Mouse (Mus musculus): Measurements from ENCODE around the gene Cacna1a.

The Cacna1a gene

DNA sequence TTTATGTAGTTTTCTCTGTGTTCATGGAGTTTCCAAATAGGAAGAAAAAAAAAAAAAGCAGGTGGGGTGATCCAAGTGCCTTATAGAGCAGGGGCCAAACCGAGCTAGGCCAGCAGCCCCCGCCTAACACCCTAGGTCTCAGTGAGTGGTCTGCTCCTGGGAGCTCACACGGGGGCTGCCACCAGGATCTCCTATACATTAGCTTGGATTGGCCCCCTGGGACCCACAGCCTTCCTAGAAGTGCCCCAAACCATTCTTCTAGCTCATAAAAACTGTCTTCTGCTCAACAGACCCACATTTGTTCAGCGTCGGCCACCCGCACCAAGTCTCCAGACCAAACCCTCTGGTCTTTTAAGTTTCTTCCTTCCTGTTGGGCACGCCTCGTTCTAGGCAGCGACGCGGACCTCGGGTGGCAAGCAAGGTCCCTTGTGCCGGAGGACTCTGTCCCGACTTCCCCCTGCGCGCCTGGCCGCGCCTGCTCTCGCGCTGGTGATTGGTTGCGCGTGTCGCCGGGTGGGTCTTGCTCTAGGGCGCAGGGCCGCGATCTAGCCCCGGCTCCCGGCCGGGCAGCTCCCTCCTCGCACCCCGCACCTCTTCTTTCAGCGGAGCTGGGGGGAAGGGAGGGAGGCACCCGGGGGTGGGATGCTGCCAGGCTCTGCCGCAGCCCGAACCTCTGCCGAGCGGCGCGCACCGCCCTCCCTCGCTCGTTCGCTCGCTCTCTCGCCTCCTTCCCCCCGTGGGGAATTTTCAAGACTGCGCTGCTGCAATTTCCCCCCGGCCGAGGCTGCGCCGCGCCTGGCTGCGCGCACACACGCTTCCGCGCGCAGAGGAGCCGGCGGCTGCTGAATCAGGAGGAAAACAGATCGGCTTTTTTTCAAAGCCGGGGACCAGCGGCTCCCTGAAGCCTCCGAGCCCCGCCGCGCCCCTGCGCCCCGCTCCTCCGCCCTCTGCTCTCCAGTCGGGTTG lies 25.9 kb downstream of the Cacna1a start:
- peak; percentile 53 for DNase-seq

DNA sequence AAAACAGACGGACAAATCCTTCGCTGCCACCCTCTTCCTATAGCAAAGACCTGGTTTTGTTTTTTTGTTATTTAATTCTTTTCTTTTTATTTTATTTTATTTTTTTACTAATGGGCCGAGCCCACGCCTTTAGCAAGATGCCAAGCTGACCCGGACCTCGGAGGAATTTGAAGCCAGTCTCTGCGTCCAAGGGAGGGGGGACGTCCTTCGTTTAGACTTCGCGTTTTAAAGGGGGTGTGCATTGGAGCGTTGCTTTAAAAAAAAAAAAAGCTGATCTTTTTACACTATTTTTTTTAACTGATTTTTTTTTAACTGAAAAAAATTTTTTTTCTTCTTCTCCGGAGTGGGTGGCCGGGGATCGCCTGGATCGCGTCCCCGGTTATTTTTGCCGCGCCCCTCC lies 26.7 kb downstream of the Cacna1a start:
- DNase-seq, result no peak

DNA sequence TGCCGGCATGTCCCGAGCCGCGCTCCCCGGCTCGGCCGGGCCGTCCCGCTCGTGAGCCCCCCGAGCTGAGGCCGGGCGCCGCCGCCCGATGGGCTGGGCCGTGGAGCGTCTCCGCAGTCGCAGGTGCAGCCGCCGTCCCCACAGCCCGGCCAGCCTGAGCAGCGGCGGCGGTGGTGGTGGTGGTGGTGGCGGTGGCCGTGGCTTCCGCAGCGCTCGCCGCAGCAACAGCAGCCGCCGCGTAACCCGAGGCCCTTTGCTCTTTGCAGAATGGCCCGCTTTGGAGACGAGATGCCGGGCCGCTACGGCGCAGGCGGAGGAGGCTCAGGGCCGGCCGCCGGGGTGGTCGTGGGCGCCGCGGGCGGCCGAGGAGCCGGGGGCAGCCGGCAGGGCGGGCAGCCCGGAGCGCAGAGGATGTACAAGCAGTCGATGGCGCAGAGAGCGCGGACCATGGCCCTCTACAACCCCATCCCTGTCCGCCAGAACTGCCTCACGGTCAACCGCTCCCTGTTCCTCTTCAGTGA lies 27.2 kb downstream of the Cacna1a start:
- DNase-seq, result peak; percentile 41

DNA sequence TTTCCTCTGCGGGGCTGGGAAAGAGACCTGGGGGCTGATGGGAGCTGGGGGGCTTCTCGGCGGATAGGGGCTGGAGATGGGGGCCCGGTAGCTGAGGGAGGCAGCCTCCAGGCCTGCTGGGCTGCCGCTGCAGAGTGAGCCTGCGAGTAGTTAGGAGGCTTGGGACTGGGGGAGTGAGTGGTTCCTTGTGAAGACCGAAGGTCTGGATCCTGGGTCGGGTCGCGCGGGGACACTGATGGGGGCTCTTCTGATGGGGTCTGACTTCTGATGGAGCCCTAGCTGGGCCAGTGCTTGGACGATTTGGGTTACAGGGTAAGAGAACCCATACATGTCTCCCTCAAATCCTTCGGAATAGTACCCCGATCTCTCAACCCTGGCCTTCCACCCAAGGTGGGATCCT lies 27.8 kb downstream of the Cacna1a start:
- DNase-seq, result no peak

DNA sequence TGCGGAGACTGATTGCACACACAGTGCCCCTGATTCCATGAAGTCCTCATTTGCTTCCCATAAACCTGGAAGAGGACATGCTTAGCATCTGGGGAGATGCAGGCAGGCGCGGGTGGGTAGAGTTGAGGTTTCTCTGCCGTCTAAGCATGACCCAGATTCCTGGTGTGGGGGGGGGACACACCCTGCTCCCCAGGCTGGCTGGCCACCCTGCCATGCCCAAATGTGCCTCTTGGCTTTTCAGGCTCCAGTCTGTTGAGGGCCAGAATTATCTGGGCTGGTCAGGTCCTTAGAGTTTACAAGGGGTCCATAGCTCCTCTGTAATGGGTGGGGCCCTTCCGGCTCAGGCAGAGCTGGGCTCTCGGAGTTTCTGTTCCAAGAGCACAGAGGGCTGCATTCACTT lies 28.7 kb downstream of the Cacna1a start:
- DNase-seq, result no peak

DNA sequence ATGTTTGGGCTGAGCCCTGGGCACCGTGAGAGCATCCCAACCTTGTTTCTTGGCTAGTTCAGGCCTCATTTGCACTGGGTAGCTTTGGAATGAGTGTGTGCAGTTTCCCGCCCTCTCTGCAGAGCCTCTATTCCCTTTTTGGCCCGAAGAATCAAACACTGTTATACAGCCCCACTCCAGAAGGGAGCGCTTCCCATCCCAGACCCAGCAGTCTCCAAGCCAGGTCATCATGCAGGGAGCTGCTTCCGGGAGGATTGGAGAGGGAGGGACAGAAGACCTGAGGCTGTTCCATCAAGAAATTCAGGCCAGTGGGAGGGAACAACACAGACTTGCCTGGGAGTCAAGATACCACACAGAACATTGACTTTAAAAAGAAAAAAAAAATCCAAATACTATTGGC lies 29.6 kb downstream of the Cacna1a start:
- no peak for DNase-seq

DNA sequence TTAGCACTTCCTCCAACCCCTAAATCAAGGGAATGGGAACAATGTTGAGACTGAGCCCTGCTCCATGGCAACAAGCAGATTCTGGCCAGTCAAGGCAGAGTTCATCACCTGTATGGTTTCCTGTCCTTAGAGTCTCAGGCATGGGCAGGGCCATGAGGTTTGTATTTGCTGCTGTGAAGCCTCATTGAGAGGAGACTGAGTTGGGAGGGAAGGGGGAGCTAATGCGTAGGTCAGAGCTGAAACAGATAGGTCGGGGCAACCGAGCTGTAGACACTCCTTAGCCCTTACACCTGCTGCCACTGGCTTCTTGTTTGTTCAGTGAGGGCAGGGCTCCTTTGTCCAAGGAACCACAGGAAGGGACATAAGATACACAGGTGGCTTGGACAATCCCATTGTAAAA lies 36.2 kb downstream of the Cacna1a start:
- no peak for DNase-seq

DNA sequence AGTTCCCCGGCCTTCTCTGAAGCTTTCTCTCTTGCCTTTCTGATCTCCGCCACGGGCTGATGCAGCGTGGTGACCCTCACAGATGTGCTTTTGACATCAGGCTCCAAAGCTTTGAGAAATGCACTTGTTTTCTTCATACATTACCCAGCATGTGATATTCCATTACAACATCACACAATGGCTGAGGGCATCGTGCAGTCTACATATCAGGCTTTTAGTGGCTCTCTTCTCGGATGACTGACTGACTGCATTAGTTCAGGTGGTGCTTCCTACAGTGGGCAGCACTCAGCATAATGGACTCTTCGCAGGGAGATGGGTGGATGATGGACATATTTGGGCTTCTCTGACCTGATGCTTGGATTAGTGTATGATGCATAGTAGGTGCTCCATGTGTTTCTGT lies 37.8 kb downstream of the Cacna1a start:
- no peak for DNase-seq

DNA sequence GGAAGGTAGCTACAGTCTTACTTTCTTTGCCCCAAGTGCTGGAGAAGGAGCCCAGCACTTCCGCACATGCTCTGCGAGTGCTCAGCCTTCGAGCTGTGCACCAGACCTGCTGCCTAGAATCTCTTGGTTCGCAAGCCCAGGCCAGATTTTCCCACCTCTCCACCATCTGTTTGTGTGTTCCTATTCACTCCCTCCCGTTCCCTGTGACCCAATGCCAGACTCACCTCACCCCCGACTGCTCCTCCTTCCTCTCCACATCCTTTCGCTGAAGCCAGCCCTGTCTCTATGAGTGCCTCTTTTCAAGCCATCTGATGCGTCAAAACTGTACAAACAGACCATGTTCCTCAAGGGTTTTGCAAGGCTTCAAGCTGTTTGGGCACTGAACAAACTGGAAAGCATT lies 38.3 kb downstream of the Cacna1a start:
- DNase-seq, result no peak

DNA sequence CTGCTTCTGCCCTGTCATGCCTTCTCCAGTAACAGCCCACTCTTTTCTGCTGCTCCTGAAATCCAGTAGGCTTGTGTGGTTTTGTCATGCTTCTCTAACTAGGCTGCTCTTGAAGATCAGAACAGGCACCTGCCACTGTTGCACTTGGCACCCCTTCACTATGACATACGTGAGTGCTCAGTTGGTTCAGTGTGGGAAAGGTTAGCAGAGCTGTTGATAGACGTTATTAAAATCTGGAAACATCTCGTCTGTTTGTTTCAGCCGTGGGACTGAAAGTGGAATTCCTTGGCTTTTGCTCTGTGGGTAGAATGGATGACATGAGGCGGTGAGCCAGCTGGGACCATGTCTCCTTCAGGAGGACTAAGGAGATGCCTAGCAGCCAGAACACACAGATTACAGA lies 39.8 kb downstream of the Cacna1a start:
- DNase-seq, result no peak

DNA sequence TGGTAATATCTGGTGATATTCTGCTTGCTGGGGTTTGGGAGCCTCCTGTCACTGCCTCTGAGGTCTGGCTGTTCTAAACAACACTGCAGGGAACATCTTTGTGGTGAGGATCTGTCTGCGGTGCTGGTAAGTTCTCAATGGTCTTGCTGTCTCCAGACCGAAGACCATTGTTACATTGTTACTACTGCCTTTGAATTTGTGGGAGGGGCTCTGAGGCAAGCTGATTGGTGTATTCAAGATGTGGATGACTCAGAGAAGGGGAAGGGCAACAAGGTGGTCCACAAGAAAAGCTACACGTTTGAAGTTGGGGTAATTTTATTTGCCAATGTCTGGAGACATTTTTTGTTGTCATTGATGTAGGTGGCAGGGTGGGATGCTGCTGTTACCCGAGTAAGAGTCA lies 40.8 kb downstream of the Cacna1a start:
- DNase-seq, result no peak

DNA sequence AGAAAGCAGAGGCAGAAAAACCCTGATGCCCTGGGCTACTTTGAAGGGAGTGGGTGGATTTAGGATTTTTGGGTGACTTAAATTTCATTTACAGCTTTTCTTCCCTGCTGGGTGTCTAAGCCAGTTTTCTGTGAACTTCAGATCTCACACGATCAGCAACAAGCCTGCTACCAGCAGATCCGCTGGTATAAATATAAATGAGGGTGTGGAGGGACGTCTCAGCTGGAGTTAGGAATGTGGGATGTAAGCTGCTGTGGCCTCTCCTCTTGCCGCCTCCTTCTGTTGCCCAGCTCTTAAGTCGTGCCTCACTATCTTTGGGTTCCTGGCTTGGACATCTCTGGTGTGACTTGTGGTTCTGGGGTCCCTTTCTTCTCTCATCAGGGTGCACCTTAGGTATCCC lies 41.3 kb downstream of the Cacna1a start:
- DNase-seq, result no peak

DNA sequence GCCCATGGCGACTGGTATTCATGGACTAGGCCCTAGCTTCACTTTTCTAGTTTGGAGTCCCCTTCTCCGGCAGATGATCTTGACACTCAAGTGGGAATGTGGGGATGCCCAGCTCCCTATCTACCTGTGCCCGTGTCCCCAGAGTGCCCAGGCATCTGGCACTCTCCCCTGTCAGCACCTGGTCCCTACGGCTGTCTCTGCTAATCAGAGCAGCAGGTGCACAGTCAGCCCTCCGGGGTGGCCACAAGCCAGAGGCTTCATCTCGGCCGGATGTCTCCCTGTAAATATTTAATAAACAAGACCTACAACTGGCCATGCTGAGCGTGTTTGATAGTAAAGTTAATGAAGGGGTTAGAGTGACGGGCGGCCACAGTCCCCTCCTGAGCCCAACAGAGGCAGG lies 47.1 kb downstream of the Cacna1a start:
- no peak for DNase-seq

DNA sequence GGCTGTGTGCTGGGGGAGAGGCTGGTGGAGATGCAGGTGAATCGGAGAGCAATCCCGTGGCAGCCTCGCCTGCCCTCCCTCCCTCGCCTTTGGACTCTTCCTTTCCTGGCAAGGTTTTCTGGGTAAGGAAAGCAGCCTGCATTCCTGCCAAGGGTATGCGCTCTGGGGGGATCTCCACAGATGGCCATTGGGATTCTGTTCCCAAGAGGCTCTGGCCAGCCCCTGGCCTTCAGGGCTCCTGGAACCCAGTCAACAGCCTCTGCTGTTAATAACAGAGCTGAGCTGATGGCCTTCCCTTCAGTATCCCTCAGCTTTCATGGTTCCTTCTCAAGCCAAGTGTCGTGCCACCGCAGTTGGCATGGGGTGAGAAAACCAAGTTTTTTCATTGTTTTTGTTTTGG lies 51.6 kb downstream of the Cacna1a start:
- no peak for DNase-seq

DNA sequence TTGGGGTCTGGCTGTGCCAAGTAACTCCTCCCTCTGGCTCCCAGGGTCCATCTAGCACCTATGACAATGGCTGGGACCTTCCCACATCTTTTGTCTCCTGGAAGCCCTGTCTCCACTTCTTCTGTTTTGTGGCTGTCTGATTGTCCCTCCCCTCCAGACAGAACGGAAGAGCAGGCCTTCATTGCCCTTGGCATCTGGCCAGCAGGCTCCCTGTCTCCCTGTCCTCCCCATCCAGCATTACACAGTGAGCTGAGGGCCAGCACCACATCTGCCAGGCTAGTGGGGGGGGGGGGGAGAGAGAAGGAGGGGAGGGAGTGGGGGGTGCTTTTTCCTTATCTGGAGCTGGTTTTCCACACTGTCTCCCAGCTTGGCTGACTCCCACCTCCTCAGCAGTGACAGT lies 53.8 kb downstream of the Cacna1a start:
- DNase-seq, result peak; percentile 24

DNA sequence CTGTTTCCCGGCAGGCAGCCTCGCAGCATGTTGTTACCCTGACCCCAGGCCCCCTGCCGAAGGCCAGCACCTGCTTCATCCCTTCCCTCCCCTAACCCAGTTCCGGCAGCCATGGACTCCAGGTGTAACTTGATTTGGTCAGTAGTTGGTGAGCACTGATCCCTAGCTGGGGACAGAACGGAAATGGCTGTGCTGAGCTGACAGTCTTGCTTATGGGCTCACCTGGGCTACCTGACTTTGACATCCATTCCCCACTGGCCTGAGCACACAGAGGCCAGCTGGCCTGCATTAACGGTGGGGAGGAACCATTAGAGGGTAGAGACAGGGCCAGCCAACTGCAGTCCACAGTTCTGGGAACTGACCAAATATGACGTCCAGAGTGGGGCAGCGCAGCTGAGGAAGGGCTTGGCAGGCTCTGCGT lies 58.3 kb downstream of the Cacna1a start:
- DNase-seq, result no peak

DNA sequence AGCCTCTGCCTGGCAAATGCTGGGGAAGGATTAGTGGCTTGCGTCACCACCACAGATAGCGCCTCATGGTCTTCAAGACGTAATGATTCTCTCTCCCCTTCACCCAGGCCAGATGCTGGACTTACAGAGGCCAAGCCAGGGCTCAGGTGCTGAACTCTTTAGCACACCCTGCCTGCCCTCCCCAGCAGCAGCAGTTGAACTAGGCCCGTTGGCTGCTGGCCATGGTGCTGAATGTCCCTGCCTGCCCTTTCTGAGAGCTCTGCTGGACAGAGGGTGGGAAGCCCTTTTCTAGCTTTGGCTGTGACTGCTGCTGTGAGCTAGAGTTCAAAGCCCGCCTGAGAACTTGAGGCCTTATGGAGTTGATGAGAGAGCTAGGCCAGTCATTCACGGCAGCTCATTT lies 66.3 kb downstream of the Cacna1a start:
- DNase-seq, result peak; percentile 77

DNA sequence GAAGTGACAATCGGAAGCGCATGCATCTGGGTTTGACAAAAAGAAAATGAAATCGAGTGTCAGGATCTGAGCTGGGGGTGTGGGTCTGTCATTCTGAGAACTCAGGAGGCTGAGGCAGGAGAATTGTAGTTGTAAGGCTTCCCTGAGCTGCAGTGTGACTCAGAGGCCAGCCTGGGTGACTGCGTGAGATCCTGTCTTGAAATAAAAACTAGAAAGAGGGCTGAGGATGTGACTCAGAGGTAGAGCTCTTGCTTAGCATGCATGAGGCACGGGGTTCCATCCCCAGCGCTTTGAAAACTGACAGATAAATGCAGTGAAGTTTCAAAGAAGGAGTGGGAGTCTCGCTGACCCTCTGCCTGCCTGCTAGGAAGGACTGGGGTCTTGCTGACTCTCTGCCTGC lies 70.6 kb downstream of the Cacna1a start:
- DNase-seq, result no peak

DNA sequence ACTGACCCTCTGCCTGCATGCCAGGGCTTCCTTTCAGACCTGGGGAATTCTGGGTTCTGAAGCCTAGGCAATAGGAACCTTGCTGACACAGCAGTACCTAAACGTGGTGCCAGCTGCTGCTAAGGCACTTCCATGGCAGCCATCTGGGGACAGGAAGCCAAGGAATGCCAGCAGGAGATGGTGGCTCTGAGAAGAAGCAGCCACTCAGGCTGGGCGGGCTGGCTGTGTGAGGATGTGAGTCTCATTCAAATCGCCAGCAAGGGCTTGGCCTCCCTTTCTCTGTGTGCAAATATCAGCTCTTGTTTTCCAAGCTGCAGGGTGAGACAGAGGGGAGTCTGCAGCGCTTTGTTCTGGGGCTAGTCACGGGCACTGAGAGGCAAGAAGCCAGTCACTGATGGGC lies 71.0 kb downstream of the Cacna1a start:
- DNase-seq, result no peak

DNA sequence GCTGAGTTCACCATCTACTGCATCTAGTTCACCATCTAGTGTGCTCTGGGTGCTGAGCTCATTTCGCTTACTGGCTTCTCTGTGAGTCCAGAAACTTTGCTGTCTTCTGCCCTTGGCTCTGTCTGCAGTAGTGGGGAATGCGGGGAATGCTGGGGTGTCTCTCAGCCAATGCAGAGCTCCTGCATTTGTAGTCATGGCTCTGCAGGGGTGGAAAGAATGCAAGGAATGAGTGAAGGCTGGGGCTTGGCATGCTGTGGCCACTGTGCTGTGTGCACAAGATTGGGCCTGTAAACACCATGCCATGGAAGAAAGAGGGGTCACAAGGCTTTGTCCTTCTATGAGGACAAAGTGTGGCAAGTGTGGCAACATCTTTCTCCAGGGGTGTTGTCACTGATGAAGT lies 72.5 kb downstream of the Cacna1a start:
- DNase-seq, result no peak

DNA sequence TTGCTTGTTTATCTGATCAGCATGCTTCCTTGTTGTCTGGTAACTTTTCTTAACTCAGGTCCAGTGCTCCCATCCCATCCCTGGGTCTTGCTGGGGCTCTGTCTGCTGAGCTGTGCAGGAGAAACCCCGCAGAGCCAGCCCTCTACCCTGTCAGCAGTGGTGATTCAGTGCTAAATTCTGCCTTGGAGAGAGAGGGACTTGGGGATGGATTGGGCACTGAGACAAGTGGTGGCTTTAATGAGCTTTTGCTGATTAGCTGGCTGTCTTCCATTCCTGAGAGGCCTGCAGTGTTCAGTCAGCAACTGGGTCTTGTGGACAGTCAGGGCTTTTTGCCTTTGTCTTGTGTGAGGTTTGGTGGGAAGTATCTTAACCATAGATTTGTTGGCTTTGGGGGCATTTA lies 78.7 kb downstream of the Cacna1a start:
- DNase-seq, result no peak

DNA sequence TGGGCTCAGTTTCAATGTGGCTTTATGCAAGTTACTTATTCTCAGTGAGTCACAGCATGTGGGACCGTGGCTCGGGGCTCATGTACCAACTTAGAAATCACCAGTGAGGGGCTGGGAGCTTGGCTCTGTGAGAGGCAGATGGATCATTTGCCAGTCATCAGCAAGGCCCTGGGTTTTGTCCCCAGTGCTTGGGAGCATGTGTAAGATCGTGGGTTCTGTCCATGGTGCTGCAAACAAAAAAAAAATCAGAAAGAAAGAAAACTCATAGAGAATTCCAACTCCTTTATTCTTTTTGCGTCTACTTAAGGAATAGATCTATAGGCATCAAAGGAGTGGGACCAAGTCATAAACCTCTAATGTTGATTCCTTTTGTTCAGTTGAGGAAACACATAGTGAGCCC lies 80.8 kb downstream of the Cacna1a start:
- DNase-seq, result no peak

DNA sequence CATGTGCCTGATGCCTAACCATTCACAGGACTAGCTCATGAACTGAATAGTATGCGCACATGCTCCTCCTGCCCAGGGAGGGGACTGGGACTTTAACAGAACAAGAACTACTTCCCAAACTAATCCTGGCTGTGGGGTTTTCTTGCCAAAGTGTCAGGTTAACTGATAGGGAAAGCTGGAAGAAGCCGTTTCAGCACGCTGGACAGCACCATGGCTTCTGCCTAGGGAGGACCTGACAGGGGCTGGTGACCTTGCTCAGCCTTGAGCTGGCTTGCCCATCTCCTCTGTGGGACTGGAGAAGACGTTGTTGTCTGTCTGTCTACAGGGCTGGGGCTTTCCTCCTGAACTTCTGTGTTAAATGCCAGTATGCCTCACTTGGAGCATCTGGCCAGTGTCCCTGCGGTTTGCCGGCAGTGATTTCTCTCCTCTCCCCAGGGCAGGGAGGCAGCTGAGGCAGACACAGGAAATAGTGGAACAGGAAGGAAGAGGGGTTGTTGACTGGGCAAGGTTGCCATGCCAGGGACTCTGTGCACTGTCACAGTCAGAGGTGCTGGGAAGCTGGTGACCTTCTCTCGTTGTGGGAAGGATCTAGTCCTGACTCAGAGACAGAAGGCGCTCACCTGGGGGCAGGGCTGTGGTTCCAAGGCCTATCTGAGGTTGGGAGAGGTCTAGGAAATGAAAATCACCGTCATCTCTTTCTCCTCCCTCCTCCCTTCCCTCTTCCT lies 83.2 kb downstream of the Cacna1a start:
- DNase-seq, result peak; percentile 63

DNA sequence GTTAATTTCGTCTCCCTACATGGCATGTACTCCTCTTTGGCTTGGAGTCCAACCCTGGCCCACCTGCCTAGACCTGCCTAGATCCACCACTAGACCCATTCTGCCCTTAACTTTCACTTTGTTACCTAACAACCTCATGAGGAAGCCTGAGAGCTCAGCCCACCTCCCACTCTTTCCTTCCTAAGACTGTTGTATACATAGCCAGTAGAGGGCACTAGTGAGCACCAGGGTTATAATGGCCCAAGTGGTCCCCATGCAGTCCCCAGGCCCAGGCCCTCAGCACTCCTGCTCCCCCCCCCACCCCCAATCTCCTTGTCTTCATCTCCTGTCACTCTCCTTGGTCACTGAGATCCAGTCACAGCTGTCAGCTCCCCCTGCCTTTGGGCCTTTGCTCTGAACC lies 86.2 kb downstream of the Cacna1a start:
- no peak for DNase-seq
